Mouse (Mus musculus) liver, embryonic 18 days (tissue): Measurements from ENCODE around the gene Cst10. TPM values are rescaled to one million over a fixed set of nuclear protein-coding genes. Genes with fewer than 3 reads are reported as not detected.

ENCODE experiments used
- polyA plus RNA-seq: library from polyadenylated mRNA; depleted of rRNA; stranded (reverse); fragments of >200 nt; gene quantifications from 2 replicates; pipeline ENCODE4 v1.2.3, GENCODE M21; 2012; rRNA removed

Cst10 gene
- polyA plus RNA-seq: not detected in 2 replicates

GRCm38 (mm10) chr2:149404757-149405156 is at the start of gene Cst10:
Cst10 (plus strand) TSS chr2:149405057.

